Mouse (Mus musculus) spleen, adult 2 months (tissue): ENCODE results near the gene Wdr34.

Experiments
- CTCF ChIP-seq: fragments of 200-500 bp; IDR thresholded peaks from 2 replicates; pipeline ENCODE4 v1.5.1; 2011; ENCODE audit warnings: mild to moderate bottlenecking, inconsistent platforms; ENCODE audit not compliant: insufficient read depth, insufficient read length, insufficient replicate concordance; ENCODE audit errors: extremely low read depth
- POLR2A ChIP-seq: fragments of 200-500 bp; IDR thresholded peaks from 2 replicates; pipeline ENCODE4 v1.6.1; 2011; ENCODE audit warnings: low read depth, low read length, inconsistent platforms

GRCm38 (mm10) chr2:30067031-30067888 is 18.6 kb upstream of the Wdr34 start:
- no peak for TF ChIP-seq CTCF
- no peak for TF ChIP-seq POLR2A
